Mouse (Mus musculus) cerebellum, adult 2 months (tissue): ENCODE data around the gene Rpl22. TPM values are rescaled to one million over a fixed set of nuclear protein-coding genes. Genes with fewer than 3 reads are reported as not detected.
A peak's percentile ranks its signal among the peaks of the same experiment; 100 is the strongest.

Source experiments
- DNase-seq, 2 experiments: peaks; one replicate each; pipeline ENCODE4 v3.0.0; 2021
- H3K27ac ChIP-seq: fragments of 200-500 bp; 2 replicates; pipeline ENCODE4 v1.5.1; 2012; ENCODE audit warnings: low read length, control low read depth, inconsistent platforms; ENCODE audit not compliant: insufficient read depth
- H3K27me3 ChIP-seq: fragments of 200-500 bp; 2 replicates; pipeline ENCODE4 v1.6.1; 2012; ENCODE audit warnings: inconsistent platforms, mild to moderate bottlenecking, low read length, moderate library complexity; ENCODE audit not compliant: control insufficient read depth, insufficient read depth
- H3K4me1 ChIP-seq: fragments of 200-500 bp; 2 replicates; pipeline ENCODE4 v1.6.1; 2011; ENCODE audit warnings: low read length; ENCODE audit not compliant: control insufficient read depth, insufficient read depth
- H3K4me3 ChIP-seq: fragments of 200-500 bp; replicated peaks from 2 replicates; pipeline ENCODE3; 2011; ENCODE audit warnings: mild to moderate bottlenecking, low read depth, low read length, control low read depth; ENCODE audit not compliant: insufficient read depth
- CTCF ChIP-seq: fragments of 200-500 bp; IDR thresholded peaks from 2 replicates; pipeline ENCODE4 v1.5.1; 2011; ENCODE audit warnings: low read depth, mild to moderate bottlenecking, control low read depth, low read length, moderate library complexity, borderline replicate concordance; ENCODE audit not compliant: insufficient read depth
- POLR2A ChIP-seq: fragments of 200-500 bp; IDR thresholded peaks from 2 replicates; pipeline ENCODE4 v1.6.1; 2011; ENCODE audit warnings: low read length, control low read depth, borderline replicate concordance; ENCODE audit not compliant: insufficient read depth
- WGBS: fragments of 180-500 bp; shearing (Covaris S2); methylation state at CpG from one replicate; pipeline ENCODE4 v1.1.7; 2018; 5-methylcytosine and 5-hydroxymethylcytosine counted together
- polyA plus RNA-seq: library from polyadenylated mRNA; depleted of rRNA; stranded (reverse); fragments of >200 nt; gene quantifications from 2 replicates; pipeline ENCODE4 v1.2.3, GENCODE M21; 2012

The Rpl22 gene
- polyA plus RNA-seq, 1 experiment, result 187 TPM

DNA sequence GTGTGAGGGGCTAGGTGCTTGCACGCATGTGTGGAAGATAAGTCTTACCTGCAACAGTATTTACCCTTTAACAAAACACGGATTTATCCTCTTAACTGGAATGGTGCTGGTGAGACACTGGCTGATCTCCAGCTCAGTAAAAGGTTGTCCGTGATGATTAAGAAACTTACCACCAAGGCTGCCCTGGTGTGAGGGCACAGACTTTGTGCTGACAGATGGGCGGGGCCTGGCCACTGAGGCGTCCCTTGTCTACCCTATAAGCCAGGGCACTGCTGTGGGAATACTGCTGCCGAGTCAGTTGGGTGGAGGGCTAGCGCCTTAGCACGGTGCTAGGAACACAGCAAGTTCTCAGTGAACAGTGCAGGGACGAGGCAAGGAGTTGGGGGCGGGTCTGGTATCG, 23.5 kb upstream of the Rpl22 start:
- H3K4me3 ChIP-seq, result no peak overlapping the region
- TF ChIP-seq CTCF (no peak), POLR2A (no peak)
- peaks cover 48% of the 10 kb centered on the region for H3K4me1 ChIP-seq
- DNase-seq, result no peak
- H3K27ac ChIP-seq, result no peak overlapping the region
- WGBS, result 47% methylated on average over 11 of the region's 11 CpGs
- H3K27me3 ChIP-seq, result no peaks in the 10 kb centered on the region; the same call in 1 of the 2 replicates

DNA sequence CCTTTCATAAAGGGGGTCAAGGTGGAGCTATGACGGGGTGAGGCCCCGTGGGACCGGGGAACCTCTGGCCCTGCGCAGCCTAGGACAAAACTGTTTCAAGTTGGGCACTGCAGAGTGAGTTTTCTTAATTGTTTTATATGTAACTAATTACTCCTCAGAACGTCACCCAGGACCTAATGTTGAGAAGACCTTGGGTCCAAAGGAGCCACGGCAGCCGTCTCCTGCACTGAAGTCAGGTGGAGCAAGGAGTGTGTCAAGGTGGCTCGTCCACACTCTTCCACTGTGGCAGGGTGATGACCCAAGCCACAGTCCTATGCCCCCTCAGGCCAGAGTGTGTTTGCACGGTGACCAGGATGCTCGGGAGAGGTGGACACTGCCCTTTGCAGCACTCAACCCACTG, 22.4 kb upstream of the Rpl22 start:
- 93% methylated on average over 10 of the region's 10 CpGs for WGBS
- H3K27me3 ChIP-seq, result no peaks in the 10 kb centered on the region; the same call in 1 of the 2 replicates
- TF ChIP-seq CTCF, result no peak
- TF ChIP-seq POLR2A, result no peak
- peaks cover 48% of the 10 kb centered on the region for H3K4me1 ChIP-seq
- no peak for DNase-seq
- no peak overlapping the region for H3K4me3 ChIP-seq
- H3K27ac ChIP-seq, result no peak overlapping the region

- Histone ChIP-seq H3K4me3 (no peak overlapping the region), H3K27me3 (no peaks in the 10 kb centered on the region; the same call in 1 of the 2 replicates), H3K27ac (no peak overlapping the region), H3K4me1 (peaks cover 41% of the 10 kb centered on the region)
- DNase-seq, result no peak
- TF ChIP-seq POLR2A, result no peak
- 19% methylated on average over 6 of the region's 6 CpGs for WGBS
These were observed 20.9 kb upstream of the Rpl22 start for GRCm38 (mm10) chr4:152304685-152305084.

DNA sequence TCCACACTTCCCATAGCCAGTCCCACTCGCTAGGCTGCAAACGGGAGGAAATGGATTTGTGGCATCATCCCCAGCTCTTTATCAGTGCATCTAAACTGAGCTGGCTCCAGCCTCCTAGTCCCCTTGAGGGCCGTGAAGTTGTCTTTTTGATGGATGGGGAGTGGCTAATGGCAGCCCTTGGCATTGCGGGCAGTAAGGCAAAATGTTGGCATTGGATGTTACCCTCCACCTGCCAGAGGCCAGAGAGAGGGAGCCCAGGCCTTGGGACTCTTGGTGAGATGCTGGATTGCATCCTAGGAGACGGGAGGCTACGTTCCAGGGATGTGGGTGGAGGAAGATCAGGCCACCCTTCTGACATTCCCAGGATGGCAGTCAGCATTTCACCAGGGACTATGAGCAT, 19.6 kb upstream of the Rpl22 start:
- H3K4me1 ChIP-seq, result peaks cover 41% of the 10 kb centered on the region
- 0 out of 2 replicates have a peak overlapping the region, but pooled peaks have one; percentile 4 for H3K27ac ChIP-seq
- TF ChIP-seq CTCF (no peak), POLR2A (no peak)
- 34% methylated on average over 6 of the region's 6 CpGs for WGBS
- no peaks in the 10 kb centered on the region; the same call in 1 of the 2 replicates for H3K27me3 ChIP-seq
- no peak overlapping the region for H3K4me3 ChIP-seq
- DNase-seq, result no peak

GRCm38 (mm10) chr4:152307542-152307941, 18.0 kb upstream of the Rpl22 start:
- 79% methylated on average over 9 of the region's 9 CpGs for WGBS
- Histone ChIP-seq H3K27me3 (no peaks in the 10 kb centered on the region; the same call in 1 of the 2 replicates), H3K27ac (no peak overlapping the region), H3K4me3 (no peak overlapping the region), H3K4me1 (peaks cover 27% of the 10 kb centered on the region)
- TF ChIP-seq CTCF, result no peak
- DNase-seq, result no peak

DNA sequence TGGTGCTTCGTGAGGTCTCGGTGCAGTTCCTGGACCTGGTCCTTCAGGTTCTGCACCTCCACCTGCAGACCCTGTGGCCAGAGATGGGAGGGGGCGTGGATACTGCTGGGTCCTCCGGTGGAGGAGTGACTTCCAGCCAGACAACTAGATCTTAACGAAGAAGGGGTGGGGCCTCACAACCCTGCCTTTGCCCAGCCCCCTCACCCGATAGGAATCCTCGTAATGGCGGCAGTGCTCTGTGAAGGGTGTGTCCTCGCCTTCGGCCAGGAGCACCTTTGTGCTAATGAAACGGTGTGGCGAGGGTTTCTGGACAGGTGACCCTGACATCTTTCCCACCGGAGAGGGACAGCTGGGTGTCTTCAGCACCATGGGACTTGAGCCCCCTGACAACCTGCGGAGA, 13.4 kb upstream of the Rpl22 start:
- Histone ChIP-seq H3K27ac (no peak overlapping the region), H3K4me3 (no peak overlapping the region), H3K4me1 (peaks cover 4% of the 10 kb centered on the region; the same call in 1 of the 2 replicates), H3K27me3 (no peaks in the 10 kb centered on the region; the same call in 1 of the 2 replicates)
- 35% methylated on average over 14 of the region's 14 CpGs for WGBS
- DNase-seq, result no peak
- no peak for TF ChIP-seq POLR2A
- no peak for TF ChIP-seq CTCF

GRCm38 (mm10) chr4:152313211-152313632, 12.3 kb upstream of the Rpl22 start:
- peak overlapping the region; percentile 3 for H3K4me3 ChIP-seq
- 3% methylated on average over 29 of the region's 29 CpGs for WGBS
- peaks cover 4% of the 10 kb centered on the region; the same call in 1 of the 2 replicates for H3K4me1 ChIP-seq
- no peaks in the 10 kb centered on the region; the same call in 1 of the 2 replicates for H3K27me3 ChIP-seq
- TF ChIP-seq POLR2A (no peak), CTCF (no peak)
- H3K27ac ChIP-seq, result no peak overlapping the region
- no peak for DNase-seq

DNA sequence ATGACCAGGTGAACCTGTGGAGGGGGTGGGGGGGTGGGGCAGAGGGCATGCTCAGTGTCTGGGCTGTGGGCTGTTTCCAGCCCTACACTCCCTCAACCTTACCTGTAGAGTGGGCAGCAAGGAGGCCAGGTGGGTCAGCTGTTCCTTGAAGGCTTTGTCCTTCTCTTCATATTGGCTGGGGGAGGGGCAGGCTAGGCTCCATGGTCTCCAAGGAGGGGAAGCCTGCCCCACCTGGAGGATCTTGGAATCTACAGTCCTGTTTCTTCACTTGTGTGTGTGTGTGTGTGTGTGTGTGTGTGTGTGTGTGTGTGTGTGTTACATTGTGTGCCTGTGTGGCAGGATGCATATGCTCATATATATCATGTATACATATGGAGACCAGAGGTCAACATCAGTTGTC, 11.6 kb upstream of the Rpl22 start:
- Histone ChIP-seq H3K4me3 (no peak overlapping the region), H3K4me1 (peaks cover 4% of the 10 kb centered on the region; the same call in 1 of the 2 replicates), H3K27me3 (no peaks in the 10 kb centered on the region; the same call in 1 of the 2 replicates), H3K27ac (no peak overlapping the region)
- DNase-seq, result no peak
- TF ChIP-seq CTCF (no peak), POLR2A (no peak)
